Mouse (Mus musculus) urinary bladder, adult 2 months (tissue): Measurements from ENCODE around the gene C87436. TPM values are rescaled to one million over a fixed set of nuclear protein-coding genes. Genes with fewer than 3 reads are reported as not detected.

Experiments used
- DNase-seq: peaks from one replicate; pipeline ENCODE4 v3.0.0; 2022; ENCODE audit warnings: low spot score
- polyA plus RNA-seq: library from polyadenylated mRNA; depleted of rRNA; stranded (reverse); fragments of >200 nt; gene quantifications from 2 replicates; pipeline ENCODE4 v1.2.3, GENCODE M21; 2012; rRNA removed

Gene C87436
- polyA plus RNA-seq: 24.6 and 28.2 TPM in 2 replicates

DNA sequence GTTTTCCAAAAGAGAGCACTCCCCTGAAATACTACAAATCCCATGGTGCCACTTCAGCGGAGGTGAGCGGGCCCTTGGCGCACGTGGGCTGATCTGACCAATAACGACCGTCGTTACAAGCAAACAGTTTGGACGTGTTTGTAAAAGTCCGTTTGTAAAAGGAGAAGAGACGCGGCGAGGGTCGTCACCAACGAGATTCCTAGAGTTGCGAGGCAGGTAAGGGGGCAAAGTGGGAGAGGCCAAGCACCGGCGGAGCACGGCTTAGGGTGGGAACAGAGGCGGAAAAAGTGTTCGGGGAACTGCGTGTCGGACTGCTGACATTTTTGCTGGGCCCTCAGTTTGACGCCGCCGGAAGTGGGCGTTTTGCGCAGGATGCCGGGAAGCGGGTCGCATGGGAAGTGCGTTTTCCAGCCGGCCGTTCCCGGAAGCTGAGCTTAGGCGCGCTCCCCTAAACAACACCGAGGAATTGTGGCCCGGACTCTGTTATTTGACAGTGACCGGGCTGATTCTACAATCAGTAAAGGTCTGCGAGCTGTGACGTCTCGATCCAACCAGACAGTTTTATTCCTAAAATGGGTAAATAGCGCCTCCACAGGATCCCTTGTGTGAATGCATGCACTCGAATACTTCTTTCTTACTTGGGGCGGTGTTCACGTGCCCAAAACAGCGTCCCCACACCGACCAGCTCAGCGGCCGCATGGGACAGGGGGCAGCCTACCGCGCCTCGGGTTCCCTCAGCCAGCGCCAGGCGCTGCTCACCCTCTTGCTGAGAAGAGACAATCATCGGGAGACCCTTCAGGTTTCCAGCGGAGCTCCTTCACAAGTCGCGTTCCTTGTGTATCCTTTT is at the start of gene C87436:
TSS of gene C87436 (plus strand) at position 103 of the 847 bp plus-strand sequence.
- DNase-seq: peak; percentile 92

DNA sequence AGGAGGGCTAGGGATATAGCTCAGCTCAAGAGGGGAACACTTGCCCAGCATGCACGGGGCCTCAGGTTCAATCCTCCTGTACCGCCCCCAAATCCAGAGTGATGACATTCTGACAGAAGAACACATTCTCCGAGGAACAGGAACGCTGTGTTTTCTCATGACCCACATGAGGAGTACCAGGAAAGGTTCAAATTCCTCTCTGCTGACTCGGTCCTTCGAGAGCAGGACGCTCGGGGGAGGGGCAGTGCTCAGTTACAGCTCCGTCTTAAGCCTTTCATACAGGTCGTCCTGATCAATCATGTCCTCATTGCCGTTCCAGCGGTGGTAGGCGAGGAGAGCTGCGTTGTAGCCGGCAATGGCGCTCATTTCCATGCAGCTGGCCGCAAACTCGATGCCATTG is 49.7 kb upstream of the C87436 start:
- no peak for DNase-seq

DNA sequence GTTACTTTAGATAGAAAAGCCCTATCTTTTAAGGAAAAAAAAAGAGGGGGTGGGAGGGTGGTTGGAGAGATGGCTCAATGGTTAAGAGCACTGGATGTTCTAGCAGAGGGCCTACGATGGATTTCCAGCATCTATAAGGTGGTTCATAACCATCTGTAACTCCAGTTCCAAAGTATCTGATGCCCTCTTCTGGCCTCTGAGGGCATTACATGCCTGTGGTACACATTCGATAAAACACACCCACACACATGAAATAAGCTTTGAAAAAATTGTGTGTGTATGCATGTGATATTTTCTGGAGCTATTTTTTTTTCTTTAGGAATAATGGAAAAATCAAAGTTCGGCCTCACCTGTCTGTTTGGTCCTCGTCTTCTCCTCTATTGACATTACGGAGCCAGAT is 46.8 kb upstream of the C87436 start:
- DNase-seq: no peak

DNA sequence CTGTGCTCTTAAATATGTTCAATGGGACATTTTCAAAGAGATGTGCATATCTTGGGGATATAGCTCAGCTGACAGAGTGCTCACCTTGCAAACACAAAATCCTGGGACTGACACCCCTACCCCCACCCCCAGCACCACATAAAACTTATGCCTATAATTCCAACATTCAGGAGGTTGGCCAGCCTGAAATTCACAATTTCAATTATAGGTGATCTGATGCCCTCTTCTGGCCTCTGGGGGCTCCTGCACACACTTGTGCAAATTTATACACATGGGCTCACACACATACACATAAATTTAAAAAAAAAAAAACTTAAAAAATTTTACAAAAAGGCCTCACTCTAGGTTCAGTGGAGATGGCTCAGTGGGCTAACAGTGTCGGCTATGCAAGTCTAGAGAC is 45.0 kb upstream of the C87436 start:
- DNase-seq: no peak

DNA sequence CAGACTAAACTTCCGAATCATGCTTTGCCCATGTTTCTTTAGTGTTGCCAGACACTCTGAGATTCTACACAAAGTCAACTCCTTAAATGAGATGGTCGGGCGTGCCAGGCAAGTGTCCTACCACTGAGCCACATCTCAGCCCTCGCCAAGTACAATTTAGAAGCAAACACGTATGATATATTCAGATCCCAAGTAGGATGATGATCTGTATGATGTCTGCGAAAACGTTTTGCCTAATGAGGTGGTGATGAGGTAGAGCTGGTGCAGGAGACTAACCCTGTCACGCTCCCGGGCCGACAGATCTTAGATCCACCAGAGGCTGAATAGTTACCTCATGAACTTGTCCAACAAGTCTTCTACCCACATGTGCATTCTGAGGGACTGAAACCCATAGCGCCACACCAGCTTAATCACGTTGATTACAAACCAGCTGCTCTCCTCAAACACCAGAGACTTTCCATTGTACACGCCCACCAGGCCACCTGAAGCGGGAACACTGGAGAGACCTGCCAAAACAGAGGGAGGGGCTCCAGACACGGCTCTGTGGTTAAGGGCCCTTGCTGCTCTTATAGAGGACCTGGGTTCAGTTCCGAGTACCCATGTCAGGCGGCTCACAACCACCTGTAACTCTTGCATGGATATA is 44.0 kb upstream of the C87436 start:
- DNase-seq: no peak

DNA sequence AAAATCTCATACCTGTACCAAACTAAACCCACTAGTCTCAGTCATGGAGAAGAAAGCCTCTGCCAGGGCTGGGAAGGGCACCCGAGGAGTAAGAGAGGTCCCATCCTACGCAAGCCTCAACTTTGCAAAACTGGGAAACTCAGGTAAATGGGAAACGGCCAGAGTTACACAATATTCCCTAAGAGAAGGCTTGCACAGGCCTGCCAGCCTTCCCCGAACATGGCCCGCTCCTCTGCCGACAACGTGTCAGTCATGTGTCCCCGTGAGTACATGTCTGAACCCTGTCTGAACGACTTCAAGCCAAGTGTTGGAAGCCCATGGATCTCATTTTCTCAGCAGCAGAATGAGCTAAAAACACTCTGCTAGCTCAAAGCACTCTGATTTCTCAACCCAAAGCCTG is 43.2 kb upstream of the C87436 start:
- DNase-seq: no peak

DNA sequence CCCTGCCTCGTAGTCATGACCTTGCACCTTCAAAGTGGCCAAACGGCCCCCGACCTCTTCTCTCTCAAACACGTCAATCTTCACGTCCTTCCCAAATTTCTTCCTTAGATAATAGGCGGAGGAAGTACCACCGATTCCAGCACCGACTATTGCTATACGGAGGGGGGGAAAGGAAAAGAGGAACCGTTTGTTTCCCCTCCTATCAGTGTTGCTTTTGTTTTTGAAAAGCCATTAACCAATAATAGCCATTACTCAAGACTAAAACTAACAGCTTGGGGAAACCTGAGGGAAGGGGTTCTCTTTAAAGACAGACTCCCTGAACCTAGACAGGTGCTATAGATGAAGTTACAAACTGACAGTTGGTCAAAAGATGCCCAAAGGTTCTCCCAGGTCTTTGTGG is 42.2 kb upstream of the C87436 start:
- no peak for DNase-seq

DNA sequence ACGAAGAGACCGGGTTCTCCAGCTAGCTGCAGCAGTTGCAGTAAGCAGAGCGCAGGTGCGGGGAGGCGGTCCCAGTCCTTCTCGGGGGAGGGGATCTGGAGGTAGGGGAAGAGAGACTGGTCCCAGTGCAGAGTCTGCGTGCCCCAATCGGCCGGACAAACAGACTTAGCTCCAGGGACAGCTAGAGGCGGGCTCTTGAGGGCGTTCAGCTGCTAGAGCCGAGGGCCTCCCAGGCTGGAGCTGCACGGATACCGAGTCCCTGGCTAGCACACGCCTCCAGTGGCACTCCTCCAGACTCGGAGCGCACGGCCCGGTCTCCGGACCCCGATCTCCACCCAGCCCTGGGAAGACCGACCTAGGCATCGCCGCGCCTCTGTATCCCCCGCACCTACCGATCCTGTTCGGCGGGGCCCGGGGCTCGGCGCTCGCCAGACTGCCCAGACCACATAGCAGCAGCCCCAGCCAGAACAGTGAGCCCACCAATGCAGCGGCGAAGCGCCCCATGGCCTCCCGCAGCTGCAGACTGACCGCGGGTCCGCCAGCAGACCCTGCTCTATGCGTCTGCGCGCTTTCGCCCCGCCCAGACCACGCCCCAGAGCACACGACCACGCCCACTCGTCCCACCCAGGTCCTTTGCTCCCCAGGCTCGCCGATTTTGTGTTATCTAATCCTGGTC is 41.5 kb upstream of the C87436 start, which contains the start of gene Pcyox1:
TSS of gene Pcyox1 (minus strand) at position 574 of the 676 bp plus-strand sequence.
- peak; percentile 89 for DNase-seq

DNA sequence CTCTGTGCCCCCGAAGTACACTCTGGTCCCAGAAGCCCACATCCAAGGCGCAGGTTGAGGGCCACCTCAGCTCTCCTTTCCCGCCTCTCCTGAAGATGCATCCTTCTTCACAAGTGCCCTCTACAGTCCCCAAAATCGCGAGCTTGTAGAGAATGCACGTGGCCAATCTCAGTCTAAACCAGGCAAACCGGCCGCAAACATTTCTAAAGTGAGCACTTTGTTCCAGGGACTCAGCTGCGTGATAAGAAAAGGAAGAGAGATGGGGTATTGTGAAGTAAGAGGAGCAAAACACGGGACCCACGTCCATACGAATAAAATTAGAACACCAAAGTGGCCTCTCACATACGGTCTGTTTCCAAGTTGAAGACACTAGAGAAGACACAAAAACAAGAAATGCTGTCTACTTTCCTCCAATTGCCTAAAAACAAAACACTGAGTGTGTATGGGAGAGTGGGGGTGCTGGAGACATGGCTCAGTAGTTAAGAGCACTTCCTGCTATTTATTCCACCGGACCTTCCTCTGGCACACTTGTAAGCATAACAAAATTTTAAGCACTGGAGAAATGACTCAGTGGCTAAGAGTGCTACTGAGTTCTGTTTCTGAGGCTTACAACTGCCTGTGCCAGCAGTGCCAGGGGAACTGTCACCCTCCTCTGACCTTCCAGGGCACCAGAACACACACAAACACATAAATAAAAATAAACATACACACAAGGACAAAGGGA is 40.8 kb upstream of the C87436 start:
- no peak for DNase-seq

DNA sequence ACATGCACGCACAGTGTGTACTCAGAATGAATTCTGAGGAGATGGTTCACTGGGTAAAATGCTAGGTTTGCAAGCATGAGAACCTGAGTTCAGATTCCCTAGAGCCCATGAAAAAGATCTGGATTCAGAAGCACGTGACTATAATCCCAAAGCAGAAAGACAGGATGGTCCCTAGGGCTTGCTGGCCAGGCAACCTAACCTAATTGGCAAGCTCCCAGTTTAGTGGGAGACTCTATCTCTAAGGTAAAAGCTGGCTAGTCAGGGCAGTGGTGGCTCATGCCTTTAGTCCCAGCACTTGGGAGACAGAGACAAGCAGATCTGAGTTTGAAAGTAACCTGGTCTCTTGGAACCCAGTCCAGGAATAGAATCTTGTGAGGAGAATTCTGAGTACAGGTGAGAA is 39.2 kb upstream of the C87436 start:
- DNase-seq: no peak

DNA sequence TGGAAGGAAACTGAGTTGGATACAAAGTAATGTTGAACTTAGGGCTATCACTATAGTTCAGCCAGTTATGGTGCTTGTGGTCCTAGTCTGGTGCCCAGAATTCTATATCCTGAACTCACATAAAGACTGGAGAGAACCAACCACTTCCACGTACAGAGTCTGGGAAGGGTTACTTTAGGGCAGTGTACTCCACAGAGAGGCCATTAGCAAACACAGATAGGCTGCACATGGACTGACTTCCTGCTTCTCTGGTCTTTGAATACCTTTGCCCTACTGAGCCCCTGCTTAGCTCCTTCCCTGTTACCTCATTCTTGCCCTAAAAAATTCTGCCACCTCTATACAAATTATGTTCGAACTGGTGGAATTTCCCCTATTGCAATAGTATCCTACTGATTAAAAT is 38.2 kb upstream of the C87436 start:
- DNase-seq: no peak

DNA sequence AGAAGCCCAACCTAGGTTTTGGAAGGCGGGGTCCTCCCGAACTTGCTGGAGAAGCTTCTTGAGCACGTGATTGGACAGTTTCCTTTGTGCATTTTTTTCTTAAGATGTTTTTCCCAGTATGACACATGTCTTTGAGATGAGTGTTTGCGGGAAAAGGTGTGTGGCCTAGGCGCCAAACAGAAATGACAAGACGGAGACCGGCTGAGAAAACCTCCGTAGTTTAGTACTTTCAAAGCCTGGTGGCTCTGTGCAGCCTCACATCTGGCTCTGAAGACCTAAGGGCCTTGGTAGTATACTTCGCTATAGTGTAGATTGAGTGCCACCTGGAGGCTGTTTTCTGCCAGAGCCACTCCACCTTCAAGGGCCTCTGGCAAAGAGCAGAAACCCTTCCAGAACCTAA is 37.2 kb upstream of the C87436 start:
- DNase-seq: no peak

DNA sequence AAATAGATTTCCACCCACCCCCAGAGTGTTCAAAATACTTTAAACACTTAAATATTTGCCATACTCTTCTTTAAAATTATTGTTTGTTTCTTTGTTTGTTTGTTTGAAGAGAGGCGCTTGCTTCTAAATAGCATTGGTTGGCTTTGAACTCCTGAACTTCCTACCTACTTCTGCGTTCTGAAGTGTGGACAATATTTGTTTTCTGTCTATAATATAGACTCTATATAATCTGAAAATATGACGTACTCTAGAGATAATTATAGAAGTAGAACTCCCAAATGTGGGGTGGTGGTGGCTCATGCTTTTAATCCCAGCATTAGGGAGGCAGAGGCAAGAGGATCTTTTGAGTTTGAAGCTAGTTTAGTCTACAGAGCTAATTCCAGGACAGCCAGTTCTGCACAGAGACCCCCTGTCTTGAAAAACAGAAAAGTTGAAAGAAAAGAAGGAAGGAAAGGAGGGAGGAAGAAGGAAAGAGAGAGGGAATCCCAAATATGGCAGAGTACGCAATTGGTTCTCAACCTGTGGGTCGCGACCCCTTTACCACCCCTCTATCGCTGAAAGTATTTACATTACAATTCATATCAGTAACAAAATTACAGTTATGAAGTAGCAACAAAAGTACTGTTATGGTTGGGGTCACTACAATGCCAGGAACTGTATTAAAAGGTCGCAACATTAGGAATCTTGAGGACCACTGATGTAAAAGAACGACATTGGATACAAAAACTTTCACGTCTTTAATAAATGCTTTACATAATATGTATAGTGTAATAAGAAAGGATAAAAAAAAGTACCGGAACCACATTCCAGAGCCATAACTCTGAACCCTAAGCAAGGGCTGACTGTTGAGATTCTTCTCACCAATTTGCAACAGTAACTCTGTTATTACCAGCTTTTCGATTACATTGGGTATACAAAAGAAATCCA is 35.2 kb upstream of the C87436 start:
- no peak for DNase-seq

DNA sequence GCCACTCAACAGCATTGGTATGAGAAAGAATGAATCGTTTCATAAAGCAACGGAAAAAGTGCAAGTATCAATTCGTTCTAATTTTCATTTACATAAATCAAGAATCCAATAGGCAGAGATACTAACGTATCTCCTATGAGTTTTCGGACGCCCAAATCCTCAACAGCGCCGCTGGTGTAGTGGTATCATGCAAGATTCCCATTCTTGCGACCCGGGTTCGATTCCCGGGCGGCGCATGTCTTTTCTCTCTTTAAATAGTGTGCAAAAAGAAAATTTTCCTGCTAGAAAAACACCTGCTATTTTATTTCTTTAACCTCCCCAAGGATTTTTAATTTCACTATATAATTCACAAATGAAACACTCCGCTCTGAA is 34.5 kb upstream of the C87436 start:
- DNase-seq: peak; percentile 83

DNA sequence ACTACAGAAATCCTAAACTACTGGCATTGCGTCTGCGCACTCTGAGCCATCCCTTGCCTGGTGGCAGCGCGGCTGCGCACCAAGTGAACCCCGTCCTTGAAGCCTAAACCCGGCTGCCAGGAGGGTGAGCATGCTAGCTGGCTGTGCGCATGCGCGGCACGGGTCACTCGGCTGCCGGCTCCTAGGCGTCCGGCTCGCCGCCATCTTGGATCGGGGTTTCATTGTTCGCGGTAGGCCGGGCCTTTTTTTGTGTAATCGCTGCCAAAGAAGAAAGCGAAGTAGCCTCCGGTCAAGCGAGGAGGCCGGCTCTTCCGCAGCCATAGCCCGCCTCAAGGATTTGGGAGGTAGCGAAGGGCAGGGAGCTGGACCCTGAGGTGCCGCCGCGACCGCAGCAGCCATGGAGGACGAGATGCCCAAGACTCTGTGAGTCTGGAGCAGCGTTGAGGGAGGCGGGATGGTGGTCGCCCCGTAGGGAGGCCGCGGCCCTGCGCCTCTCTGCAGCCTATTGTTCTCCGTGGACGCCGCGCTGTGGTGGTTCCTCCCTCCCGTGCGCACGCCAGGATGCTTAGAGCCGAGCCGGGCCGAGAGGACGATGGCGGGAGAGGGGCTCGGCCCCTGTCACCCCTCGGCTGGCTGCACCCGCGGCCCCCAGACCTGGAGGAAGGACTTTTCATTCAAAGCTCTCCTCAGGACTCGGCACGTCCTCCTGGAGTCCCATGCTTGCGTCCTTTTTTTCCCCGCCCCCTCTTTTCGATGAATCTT is 33.9 kb upstream of the C87436 start, which contains the start of gene Tia1:
TSS of gene Tia1 (plus strand) at position 120 of the 762 bp plus-strand sequence.
- DNase-seq: peak; percentile 91

DNA sequence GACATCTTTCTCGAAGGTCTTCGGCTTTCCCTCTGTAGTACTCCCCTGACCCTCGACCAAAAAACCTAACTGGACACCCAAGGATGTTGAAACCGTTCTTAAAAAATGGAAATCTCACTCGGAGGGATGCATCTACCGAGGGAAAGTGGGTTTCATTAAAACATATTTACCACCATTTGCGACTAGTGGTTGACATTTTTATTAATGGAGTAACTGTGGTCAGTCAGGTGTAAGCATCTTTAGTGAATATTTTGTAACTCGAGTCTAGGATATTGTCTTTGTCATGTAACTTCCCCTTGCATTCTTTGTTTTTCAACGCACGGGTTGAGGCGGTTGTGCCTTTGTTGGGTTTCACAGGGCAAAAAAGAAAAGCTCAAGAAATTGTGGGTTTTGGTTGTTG is 33.2 kb upstream of the C87436 start:
- DNase-seq: no peak

DNA sequence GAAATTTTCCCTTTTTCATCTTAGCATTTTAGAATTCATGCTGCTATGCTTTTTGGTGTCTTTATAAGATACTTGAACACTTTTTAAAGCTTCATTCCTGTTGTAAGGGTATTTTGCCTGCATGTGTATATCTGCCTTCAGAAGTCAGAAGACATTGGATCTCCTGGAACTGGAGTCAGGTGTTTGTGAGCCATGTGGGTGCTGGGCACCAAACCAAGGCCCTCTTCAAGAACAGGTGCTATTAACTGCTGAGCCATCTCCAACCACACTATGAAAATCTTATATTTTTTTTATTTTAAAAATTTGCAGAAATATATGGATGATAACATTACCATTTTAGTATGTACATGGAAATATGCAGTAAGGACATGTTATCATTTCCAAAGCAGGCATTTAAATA is 31.9 kb upstream of the C87436 start:
- no peak for DNase-seq

DNA sequence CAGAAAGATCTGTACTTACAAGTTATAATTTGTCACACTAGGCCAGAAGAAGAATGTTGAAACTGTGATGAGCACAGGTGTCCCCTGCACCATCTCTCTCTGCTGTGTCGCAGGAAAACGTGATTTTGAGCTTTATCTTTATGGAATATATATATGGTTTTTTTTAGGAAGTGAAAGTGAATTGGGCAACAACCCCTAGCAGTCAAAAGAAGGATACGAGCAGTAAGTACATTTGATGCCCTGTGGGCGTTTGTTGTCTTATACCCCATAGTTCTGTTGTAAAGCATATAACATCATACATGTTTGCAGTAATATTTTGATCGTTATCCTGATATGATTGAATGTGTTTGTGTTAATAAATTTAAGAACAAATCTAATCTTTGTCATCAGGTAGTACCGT is 19.5 kb upstream of the C87436 start:
- no peak for DNase-seq

DNA sequence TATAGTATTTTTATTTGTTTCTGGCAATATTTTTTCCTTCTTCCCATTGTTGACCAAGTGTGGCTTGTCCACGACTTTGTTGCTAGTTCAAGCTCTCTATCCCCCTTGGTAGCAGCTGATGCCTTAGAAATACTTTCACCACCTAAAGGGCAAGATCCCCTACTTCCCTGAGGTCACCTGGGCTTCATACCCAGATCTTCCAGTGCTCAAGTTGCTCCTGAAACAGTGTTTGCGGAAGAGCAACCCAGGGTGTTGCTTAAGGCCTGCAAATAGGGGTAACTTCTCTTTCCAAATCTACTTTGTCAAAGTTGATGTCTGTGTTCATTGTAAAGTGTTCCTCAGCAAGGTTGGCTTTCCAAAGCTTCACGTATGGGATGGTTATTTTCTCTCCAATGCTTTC is 18.9 kb upstream of the C87436 start:
- no peak for DNase-seq

DNA sequence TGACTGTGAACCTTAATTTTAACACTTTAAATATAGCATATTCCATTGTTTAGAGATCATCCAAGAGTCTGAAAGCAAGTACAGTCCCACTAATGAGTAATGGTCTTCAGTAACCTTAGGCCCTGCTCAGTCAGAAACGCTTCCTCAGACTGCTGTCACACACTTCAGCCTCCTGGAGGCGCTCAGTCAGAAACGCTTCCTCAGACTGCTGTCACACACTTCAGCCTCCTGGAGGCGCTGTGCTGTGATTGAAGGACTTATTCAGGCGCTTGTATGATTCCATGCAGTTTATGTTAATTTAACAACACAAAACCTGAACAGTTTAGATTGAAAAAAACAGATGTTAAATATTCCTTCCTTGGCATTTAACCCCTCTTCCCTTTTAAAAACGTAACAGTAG is 17.7 kb upstream of the C87436 start:
- DNase-seq: no peak
